Mouse (Mus musculus): ENCODE results near the gene Fam20c.

- TF ChIP-seq CTCF (IDR thresholded peaks at IDR 0.05; ENCODE audit: extremely low read depth, insufficient read depth, low read length) (no peak), POLR2A (IDR thresholded peaks at IDR 0.05; ENCODE audit: extremely low read depth, insufficient read depth, low read length) (no peak)
These were observed 103.5 kb downstream of the Fam20c start for GRCm38 (mm10) chr5:138857811-138858251.

Measured in cortical plate, adult 2 months (tissue).